Mouse (Mus musculus) heart, adult 11 months (tissue): ENCODE results near the gene Prkab1.

Experiments used
- DNase-seq: peaks from one replicate; pipeline ENCODE4 v3.0.0; 2022

Prkab1 gene

DNA sequence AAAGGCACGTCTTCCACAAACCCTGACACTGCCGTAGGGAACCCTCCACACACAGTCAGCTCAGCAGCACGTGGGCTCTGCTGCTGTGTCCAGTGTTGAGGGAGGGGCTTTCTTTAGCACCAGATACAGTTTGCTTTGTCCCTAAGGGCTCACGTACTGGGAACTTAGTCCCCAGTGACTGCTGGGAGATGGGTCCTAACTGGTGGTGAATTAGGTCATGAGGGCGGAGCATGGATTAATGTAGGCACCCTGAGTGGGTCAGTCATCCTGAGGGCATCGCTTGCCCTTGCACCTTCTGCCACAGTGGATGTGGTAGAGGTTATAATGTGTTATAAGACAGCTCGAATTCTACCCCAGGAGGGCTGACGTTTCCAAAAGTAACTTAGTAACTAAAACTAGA, 6.9 kb downstream of the Prkab1 start:
- DNase-seq, result no peak

DNA sequence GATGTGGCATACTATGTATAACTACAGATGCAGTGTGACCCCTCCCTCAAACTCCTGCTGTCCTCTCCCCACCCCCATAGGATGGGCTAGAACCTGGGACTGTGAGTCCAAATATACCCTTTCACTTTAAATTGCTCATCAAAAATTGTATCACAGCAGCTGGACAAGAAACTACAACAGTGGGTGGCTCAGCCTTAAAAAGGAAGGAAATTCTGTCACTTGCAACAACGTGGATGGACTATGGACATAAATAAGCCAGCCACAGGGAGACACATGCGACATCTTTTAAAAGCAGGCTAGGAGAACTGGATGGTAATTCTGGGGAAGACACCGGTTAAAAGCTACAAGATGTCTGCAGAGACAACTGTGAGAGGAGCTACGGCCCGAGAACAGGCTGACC, 7.8 kb downstream of the Prkab1 start:
- peak; percentile 71 for DNase-seq

DNA sequence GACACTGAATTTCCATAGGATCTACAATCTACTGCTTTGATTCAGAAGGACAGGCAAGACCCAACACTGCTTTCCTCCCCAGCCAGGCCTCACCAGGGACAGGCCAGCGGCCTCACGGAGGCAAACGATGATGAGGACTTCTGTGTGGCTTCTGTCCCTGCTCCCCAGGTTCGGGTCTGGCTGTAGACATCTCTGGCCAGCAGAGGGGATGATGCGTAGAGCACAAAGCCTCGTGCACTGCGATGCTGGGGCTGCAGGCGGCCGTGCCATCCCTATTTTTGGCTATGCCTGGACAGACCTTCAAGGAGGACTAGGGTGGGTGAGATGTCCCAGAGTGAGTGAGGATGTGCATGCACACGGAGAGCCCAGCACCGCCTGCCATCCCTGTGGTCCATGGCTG, 10.1 kb downstream of the Prkab1 start:
- peak; percentile 74 for DNase-seq

DNA sequence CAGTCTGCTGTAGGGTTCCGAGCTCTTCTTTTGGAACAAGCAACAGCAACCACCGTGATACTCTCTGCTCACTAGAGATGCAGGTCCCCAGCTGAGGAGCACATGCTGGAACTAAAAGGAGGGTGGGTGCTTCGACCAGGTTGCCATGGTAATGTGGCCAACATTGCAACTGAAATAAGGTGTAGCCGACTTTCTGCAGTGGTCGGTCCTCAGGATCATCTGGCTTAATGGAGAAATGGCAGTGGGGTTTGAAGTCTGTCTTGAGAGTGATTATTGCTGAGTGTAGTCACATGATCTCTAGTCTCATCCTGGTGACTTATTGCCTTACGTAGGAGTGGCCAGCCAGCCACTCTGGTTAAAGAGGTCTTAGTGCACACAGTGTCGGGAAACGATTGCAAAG, 10.5 kb downstream of the Prkab1 start:
- peak; percentile 83 for DNase-seq

DNA sequence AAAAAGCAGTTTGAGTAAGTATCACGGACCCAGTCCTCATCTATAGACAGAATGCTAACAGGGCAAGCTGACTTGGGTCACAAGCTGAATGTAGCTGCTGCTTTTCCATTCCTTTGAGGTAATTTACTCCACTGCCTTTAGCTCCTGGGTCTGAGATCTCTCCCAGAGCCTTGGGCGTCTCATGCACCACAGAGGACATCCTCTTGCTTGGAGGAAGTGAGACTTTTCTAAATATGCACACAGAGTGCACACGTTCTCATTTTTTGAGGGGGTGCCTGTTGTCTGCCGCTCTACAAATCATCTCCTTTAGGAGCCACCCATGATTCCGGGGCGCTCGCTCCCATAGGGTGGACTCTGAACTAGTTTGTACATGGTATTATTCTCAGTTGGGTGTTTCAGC, 11.8 kb downstream of the Prkab1 start:
- DNase-seq, result peak; percentile 91

DNA sequence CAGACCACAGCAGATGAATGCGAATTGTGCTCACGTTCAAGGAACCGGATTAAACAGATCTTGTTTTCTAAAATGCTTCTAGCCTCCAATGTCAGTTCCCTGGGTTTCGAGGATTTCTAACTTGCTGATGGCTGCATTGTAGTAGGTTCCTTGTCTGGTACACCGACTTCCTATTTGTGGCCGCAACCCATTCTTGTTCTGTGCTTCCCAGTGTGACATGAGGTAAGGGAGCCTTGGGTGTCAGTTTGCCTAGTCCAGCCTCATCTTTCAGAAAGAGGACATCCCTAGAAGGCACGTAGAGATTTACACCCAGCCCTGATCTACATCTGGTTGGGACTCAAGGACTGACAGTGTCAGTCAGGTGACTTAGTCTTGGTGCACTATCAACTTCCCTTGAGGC, 12.6 kb downstream of the Prkab1 start:
- peak; percentile 92 for DNase-seq

DNA sequence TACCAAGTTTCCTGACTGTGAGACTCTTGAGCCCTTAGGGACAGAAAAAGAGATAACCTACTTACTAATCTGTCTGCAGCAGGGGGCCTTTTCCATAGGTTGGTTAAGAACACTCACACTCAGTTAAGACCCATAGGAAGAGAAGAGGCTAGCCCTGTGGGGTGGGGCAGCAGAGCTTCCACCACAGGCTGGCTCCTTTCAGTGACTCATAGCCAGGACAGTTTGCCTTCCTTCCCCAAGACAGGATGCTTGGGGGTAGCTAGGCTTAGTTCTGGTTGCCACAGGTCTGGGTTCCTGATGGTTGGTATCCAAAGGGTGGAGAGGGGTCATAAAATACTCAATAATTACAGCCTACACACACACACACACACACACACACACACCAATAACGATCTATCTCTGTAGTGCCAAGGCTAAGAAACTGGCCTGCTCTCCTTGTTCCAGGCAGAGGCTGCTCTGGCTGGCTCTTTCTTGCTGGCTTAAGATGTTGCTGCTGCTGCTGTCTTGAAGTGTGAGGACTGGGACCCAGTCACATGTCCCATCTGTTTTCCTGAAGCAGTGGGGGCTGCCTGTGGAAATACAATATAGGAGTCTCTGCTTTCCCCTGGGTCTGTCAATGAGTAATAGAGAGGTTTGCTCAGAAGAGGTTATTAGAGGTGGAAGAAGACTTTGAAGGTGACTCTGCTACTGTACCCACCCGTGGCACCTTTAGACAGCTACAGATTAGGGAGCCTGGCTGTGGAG, 14.3 kb downstream of the Prkab1 start:
- DNase-seq, result peak; percentile 46

DNA sequence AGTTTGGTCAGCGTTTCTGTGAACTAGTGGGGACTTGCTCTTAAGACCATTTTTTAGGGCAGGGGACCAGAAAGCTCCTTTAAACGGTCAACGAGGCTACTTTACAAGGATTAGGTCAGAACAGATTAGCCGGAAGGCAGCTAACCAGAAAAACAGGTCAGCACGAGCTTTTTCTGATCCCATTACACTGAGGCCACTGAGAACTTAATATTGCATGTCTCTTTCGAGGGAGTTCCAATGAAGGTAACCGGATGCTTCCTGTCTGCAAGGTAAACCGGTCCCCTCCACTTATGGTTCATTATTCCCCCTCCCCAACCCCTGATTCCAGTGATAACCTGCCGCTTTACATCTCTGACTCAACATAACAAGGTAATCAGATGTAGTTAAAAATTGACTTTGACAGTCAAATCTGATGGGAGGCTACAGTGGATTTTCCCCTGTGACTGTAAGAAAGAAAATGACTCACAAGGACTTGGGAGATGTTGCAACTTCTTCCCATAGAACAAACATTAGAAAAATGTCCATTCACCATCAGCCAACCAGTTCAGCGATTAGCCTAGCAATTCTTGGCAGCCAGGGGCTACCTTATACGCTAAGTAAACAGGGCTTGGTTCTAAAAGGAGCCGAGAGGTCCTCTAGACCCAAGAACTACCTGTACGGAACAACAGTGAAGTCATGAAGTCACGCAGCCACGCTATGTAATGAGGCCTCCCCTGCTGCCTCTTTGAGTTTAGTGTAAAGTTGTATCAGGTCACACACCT, 15.0 kb downstream of the Prkab1 start:
- DNase-seq, result peak; percentile 64

DNA sequence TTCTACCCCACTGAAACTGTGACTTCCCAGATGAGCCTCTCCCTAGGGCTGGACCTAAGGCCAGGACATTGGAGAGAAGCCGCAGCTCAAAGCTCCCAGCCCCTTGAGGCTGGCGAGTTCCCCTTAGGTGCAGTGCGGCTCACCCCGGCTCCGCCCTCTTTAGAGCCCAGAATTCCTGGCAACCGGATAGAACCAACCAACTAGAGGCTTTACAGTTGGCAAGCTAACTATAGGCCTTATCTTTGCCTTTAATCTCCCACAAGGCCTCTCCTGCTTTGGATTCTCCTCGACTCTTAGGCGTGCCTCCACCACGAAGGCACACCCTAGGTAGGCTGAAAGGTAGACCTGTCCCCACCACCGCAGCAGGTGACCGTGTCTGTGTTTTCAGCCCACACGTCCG, 16.6 kb downstream of the Prkab1 start:
- peak; percentile 83 for DNase-seq

DNA sequence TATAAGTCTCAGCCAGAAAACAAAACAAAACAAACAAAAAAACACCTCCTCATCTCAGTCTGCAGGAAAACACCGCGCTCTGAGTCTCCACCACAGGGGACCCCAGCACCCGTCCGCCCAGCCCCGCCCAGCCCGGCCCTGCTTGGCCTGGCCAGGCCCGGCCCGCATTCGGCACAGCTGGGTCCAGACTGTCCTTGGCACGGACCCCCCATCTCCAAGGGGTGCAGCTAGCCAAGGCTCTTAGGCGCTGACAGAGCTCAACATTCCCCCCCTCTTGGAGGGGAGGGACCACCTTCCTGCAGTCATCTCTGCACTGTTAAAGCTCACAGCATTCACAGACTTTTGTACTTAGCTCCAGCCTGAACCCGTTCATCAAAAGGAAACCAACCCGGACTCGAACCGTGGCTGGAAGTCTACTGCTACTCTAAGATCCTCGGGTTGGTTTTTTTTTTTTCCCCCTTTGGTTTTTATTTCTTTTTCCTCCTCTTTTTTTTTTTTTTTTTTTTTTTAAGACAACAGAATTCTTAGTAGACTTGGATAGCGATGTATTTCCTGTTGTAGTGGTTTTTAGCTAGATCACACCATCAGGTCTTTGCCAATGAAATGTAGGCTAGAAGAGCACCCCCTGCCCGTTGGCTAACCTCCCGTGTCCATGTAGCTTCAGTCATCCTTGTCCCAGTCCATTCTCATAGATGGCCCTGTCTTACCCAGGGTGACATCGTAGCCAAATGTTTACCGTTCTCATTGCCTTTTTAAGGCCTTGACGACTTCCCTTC, 17.8 kb downstream of the Prkab1 start:
- peak; percentile 97 for DNase-seq

DNA sequence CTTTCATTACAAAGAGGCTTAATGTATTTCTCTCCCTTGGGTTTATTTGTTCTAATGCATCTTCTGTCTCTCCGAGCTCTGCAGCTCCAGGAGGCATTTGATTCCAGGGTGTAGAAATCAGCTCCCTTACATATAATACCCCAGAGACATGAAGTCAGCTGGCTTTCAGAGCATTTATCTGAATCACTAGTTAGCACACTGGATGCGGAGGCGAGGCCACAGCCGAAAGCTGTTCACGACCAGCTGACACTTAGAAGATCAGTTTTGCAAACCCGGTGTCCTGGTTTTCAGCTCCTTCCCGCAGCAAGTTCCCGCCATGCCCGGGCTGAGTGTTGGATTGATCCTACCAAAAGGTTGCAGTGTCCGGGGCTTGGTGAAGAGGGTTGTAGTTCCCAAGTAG, 20.0 kb downstream of the Prkab1 start:
- DNase-seq, result peak; percentile 93

DNA sequence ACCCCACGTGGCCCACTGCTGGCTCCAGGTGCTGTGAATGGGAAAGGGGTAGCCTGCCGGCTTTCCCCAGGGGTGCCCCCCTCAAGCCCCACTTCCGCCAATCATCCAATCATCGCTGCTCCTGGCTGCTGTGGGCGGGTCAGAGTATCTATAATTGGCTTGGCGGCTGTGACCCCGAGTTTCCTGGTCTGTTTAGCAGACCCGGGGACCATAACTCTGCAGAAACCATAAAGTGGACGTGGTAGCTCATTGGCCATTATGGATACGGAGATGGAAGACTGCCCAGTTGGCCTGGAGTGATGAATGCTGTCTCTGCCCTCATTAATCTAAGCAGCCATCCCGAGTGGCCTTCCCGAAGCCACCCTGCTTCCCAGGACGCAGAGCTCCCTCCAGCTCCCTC, 20.5 kb downstream of the Prkab1 start:
- DNase-seq, result peak; percentile 94

DNA sequence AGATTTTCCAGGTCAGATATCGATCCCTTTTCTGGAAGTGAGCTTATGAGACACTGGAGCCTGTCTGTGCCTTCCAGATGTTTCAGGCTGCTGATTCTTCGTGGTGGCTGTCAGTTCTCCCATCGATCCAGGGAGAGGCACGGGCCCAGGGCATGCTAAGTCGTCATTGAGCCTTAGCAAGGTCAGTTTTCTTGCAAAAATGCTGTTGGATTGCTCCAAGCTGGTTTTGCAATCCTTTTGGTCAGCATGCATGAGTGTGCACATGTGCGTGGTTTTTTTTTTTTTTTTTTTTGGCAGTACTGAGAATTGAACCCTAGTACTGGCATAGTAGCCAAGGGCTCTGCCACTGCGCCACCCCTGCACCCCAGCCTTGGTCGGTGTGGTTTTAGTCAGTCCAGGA, 21.2 kb downstream of the Prkab1 start:
- DNase-seq, result no peak

DNA sequence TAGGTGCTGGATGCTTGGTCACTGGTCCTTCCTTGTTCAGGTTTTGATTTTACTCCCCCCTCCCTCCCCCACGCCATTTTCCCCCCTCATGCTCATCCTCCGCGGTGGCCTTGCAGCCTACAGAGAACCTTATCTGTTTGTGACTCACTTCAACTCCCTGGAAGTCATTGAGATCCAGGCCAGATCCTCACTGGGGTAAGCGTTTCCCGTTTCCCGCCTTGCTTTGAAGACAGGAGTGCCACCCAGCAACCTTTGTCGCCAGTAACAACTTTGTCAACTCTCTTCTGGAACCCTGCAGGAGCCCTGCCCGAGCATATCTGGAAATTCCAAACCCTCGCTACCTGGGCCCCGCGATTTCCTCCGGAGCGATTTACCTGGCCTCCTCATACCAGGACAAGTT, 26.9 kb downstream of the Prkab1 start:
- no peak for DNase-seq

DNA sequence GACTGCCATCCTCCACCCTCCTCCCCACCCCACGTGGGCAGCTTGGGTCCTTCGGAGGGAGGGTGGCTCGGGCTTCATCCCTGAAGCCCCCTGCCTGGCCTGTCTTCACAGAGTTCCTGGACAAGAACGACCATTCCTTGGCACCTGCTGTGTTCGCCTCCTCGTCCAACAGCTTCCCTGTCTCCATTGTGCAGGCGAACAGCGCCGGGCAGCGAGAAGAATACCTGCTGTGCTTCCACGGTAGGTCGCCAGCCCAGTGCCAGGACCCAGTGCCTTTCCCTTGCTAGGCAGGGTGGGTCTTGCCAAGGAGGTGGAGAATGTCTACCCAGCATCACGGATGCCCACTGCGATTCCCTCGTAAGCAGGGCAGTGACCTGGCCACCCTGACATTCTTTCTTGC, 30.2 kb downstream of the Prkab1 start:
- no peak for DNase-seq

DNA sequence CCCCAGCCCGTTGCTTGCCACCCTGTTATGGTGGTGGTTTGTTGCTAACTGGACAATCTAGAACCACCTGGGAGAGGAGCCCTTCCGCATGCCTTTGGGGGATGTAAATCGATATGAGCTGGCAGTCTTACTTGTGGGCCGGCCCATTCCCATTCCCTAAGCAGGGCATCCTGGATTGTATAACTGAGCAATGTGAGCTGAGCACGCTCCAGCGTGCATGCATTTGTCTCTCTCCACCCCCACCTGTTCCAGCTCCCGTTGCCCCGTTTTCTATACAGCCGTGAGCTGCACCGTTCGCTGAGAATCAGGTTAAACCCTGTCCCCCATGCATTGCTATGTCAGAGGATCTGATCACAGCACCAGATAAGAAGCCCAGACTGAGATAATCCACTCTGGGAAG, 32.6 kb downstream of the Prkab1 start:
- DNase-seq, result no peak

DNA sequence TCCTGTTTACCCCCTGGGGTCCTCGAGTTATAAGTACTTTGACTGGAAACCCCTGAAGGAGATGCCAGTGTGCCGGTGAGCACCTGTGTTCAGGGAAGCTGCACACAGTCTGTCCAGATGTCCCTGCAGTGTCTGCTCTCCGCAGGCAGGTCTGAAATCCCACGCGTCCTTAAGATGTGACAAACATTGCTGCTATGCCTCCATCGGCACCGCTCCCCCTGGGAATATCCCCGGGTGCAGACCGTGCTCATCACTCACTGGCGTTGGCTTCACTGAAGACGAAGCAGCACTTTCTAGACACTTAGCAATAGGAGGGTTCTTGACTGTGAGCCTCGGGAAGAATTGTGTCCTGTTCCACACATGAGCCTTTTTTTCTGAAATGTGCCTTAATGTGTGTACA, 37.0 kb downstream of the Prkab1 start:
- DNase-seq, result no peak

DNA sequence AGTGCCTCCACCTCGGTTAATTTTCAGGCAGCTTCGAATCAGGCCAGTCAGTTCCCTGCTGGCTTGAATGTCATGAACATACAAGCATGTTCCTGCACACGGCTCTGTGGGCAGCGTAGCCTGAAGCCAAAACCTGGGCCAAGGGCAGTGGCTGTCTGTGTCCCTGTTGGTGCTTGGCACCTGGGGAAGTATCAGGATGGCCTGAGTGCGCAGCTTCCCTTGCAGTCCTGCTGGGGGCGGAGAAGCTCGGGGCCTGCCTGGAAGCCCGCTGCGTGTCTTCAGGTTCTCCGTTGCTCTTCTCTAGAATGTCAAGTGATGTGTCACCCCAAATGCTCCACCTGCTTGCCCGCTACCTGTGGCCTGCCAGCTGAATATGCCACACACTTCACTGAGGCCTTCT, 39.2 kb downstream of the Prkab1 start:
- DNase-seq, result no peak

DNA sequence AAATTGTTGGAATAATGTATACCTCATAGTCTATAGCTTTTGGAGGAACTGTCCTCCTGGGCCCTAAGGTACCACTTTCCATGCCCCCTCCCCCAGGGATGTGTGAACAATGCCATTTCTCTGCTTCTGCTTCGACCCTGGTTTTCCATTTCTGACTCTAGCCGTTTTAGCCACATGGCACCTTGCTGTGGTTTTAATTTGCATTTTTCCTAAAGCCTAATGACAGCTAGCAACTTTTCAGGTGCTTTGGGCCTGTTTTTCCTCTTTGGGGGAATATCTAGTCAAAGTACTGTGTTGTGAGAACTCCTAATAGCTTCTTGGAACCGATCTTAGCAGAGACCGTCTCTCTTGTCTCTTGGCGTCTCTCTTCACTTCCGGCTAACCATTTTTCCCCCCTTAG, 39.9 kb downstream of the Prkab1 start:
- DNase-seq, result no peak

DNA sequence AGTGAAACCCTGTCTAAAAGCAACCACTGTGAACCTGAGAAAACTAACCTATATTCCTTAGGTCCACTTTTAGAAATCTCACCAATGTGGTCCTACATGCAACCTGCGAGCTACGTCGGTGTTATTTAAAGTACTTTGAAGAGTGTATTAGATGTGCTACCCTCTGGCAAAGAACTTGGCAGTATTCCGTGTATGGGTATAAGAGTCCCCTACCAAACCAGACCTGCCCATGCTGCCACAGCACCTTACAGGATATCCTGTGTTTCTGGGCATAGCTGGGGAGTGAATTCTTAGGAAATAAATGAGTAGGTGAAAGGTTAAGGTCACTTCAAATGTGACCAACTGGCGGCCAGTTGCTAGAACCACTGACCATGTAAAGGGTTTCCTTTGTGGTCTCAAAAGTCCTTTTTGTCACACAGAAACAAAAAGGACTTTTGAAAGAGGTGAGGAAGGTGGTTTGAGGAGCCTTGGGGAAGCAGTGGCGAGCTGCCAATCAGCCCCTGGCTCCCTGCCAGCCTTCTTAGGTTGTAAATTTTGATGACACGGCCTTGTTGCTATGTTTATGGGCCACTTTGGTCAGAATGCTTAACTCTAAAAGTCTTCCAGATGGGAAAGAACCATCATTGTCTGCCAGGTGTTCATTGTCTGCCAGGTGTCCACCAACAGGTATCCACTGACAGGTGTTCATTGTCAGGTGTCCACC, 41.5 kb downstream of the Prkab1 start:
- no peak for DNase-seq

DNA sequence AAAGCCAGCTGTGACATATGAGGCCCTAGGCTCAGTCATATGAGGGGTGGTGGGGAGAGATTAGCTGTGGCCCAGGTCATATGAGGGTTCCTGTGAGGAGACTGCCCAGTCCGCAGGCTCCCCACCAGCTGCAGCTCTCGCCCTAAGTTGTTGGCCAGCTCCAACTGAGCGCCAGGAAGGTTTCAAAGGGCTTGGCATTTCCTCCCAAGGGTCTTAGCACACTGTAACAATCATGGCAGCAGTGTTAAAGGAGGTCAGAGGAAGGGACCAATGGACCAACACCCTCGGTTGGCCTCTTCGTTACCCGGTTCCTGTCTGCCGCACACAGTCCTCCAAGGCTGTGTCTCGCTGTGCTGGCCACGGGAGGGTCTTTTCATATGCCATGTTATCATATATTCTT, 43.8 kb downstream of the Prkab1 start:
- DNase-seq, result peak; percentile 95

DNA sequence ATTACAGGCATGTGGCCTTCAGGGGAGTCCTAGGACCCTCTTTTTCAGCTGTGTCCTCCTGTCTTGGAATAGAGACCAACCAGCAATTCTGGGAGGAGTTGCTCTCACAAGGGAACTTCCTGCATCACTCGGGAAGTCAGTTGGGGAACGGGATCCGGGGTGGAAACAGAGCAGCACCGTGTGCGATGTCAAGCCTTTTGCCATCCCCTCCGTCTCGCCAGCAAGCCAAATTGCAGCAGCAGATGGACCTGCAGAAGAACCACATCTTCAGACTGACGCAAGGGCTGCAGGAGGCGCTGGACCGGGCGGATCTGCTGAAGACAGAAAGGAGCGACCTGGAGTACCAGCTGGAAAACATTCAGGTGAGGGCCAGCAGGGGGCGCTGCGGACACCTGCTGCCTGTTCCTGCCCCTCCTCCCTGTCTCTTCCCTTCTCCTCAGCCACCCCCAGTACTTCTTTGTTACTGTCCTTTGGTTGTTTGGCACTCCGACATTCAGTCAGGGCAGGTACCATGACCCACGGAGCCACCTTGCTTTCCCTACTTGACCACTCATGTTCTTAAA, 45.1 kb downstream of the Prkab1 start:
- DNase-seq, result peak; percentile 93

DNA sequence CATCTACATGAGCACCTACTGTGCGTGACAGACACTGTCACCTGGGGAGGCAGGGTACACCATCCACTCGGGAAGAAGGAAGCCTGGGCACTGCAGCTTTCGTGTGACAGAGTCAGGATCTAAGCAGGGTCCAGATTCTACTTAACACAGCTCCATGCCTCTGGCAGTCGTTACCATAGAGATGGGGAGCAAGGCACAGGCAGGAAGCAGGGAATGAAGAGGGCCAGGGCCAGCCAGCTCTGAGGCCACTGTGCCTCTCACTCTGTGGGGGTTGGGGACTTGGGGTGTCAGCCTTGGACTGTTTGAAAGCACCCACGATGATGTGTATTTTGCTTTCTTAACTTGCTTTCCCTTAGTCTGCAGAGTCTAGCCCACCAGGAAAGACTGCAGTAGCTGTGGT, 46.1 kb downstream of the Prkab1 start:
- DNase-seq, result no peak
